Mouse (Mus musculus): ENCODE results near the gene Esp16. TPM values are rescaled to one million over a fixed set of nuclear protein-coding genes. Genes with fewer than 3 reads are reported as not detected.
"Not testable (repeated sequence)": the region's sequence is repeated elsewhere in the genome, so short reads cannot be mapped to it uniquely, and the experiment has no call there.

The Esp16 gene
- total RNA-seq (2014; rRNA removed) (not detected in 2 replicates), polyA plus RNA-seq (2015; fragmentation: Nextera tagmentation; extraction: Ambion mirVana) (not detected in 2 replicates)

DNA sequence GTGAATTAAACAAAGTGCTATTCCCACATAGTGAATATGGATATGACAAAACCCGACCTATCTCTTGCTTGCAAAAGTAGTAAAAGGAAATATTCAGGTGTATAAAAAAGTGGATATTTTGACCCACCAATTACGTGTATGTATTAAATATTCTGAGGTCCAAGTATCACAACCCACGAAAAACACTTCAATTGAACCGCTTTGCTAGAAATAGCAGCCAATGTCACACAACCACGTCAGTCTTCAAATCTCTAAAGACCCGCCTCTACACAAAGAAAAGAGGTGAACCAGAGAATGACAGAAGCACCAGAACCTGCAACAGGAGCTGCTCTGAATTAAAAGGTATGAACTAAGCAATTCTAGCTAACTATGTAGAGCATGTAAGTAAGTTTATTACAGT is at the start of gene Esp16:
Gene Esp16, plus strand, starts transcription at position 301 of the 400 bp plus-strand sequence.
- H3K27me3 ChIP-seq (ENCODE audit: insufficient read depth, low read length); H3K36me3 ChIP-seq (ENCODE audit: insufficient read depth, low read length); H3K4me1 ChIP-seq (ENCODE audit: insufficient read depth, low read length); DNase-seq (ENCODE audit: low spot score); ATAC-seq (ENCODE audit: low FRiP score); H3K4me2 ChIP-seq (ENCODE audit: low read depth, low read length, poor library complexity, severe bottlenecking); H3K9ac ChIP-seq (replicated peaks; ENCODE audit: low read length, poor library complexity, severe bottlenecking); H3K9me3 ChIP-seq (ENCODE audit: low read length); H3K4me3 ChIP-seq (ENCODE audit: low read depth, low read length); H3K27ac ChIP-seq (ENCODE audit: low read depth, low read length): not testable (repeated sequence)
- WGBS, result 73% methylated on average over 6 of the region's 6 CpGs

GRCm38 (mm10) chr17:39498043-39498442 is 37.9 kb upstream of the Esp16 start:
- H3K4me2 ChIP-seq (ENCODE audit: low read depth, low read length, poor library complexity, severe bottlenecking); H3K27ac ChIP-seq (ENCODE audit: low read depth, low read length); ATAC-seq (ENCODE audit: low FRiP score); H3K4me1 ChIP-seq (ENCODE audit: insufficient read depth, low read length); H3K9ac ChIP-seq (replicated peaks; ENCODE audit: low read length, poor library complexity, severe bottlenecking); DNase-seq (ENCODE audit: low spot score); H3K36me3 ChIP-seq (ENCODE audit: insufficient read depth, low read length); H3K27me3 ChIP-seq (ENCODE audit: insufficient read depth, low read length); H3K9me3 ChIP-seq (ENCODE audit: low read length); H3K4me3 ChIP-seq (ENCODE audit: low read depth, low read length): not testable (repeated sequence)

Other genes with a start within 250 kb of the Esp16 start
- not detected in 2 replicates for gene Esp18, start 129.8 kb upstream of the Esp16 start, total RNA-seq (2014; rRNA removed)
- not detected in 2 replicates for gene Esp18, start 129.8 kb upstream of the Esp16 start, polyA plus RNA-seq (2015; fragmentation: Nextera tagmentation; extraction: Ambion mirVana)
- not detected in 2 replicates for gene Esp15, start 104.8 kb downstream of the Esp16 start, total RNA-seq (2014; rRNA removed)
- gene Esp15, start 104.8 kb downstream of the Esp16 start, polyA plus RNA-seq (2015; fragmentation: Nextera tagmentation; extraction: Ambion mirVana), result not detected in 2 replicates